Mouse (Mus musculus) skeletal muscle tissue, postnatal 0 days (tissue): ENCODE data around the gene Arpin. TPM values are rescaled to one million over a fixed set of nuclear protein-coding genes. Genes with fewer than 3 reads are reported as not detected.

Experiments
- microRNA-seq, 2 experiments: library from miRNA; unstranded; fragments of <30 nt; microRNA quantifications; one replicate each; pipeline ENCODE4; 2016
- polyA plus RNA-seq: library from polyadenylated mRNA; unstranded; fragments of >200 nt; fragmentation: Nextera tagmentation; extraction: Ambion mirVana; gene quantifications from 2 replicates; pipeline ENCODE4 v1.2.1, GENCODE M21; 2015

Gene Arpin
- 8.4 and 10.5 TPM in 2 replicates for polyA plus RNA-seq

GRCm38 (mm10) chr7:79934862-79935510 lies at the start of gene Arpin:
Arpin (minus strand) TSS chr7:79935359.

GRCm38 (mm10) chr7:79920344-79920983 lies 14.7 kb downstream of the Arpin start, which contains the start of gene Ap3s2:
Ap3s2 (minus strand) TSS chr7:79920649.

Small RNA genes lying within 50 kb of the gene (microRNA-seq; reads per million reads assigned to microRNA genes)
- gene Gm24541 = 0 reads per million in 2 experiments

Other genes starting within 250 kb of the Arpin start
- gene Kif7, start 219.6 kb downstream of the Arpin start, polyA plus RNA-seq = 1.1 and 1.3 TPM in 2 replicates
- gene Plin1, start 202.5 kb downstream of the Arpin start, polyA plus RNA-seq = 17.4 and 87.9 TPM in 2 replicates
- gene Pex11a, start 192.2 kb downstream of the Arpin start, polyA plus RNA-seq = 5.7 and 14.5 TPM in 2 replicates
- 0.24 and 2.3 TPM in 2 replicates for gene Wdr93, start 192.2 kb downstream of the Arpin start, polyA plus RNA-seq
- gene Mesp1, start 141.6 kb downstream of the Arpin start, polyA plus RNA-seq = not detected in 2 replicates
- gene Mesp2, start 124.6 kb downstream of the Arpin start, polyA plus RNA-seq = 0.09 and 0.26 TPM in 2 replicates
- 13.2 and 15.1 TPM in 2 replicates for gene Anpep, start 74.3 kb downstream of the Arpin start, polyA plus RNA-seq
- gene Ap3s2, start 14.7 kb downstream of the Arpin start, polyA plus RNA-seq = 15.7 and 19.5 TPM in 2 replicates
- 4.6 and 6.2 TPM in 2 replicates for gene Zfp710, start 89.5 kb upstream of the Arpin start, polyA plus RNA-seq
- gene Idh2, start 180.0 kb upstream of the Arpin start, polyA plus RNA-seq = 691 and 763 TPM in 2 replicates